Mouse (Mus musculus) MEL (cell line): Measurements from ENCODE around the gene Fam107b. TPM values are rescaled to one million over a fixed set of nuclear protein-coding genes. Genes with fewer than 3 reads are reported as not detected.

Experiments
- DNase-seq: peaks from one replicate; pipeline ENCODE4 v3.0.0; 2011; ENCODE audit warnings: low read depth, low spot score
- H3K27ac ChIP-seq: 2 replicates; pipeline ENCODE4 v1.5.1; 2012; ENCODE audit warnings: low read depth, mild to moderate bottlenecking, control low read depth, low read length, moderate library complexity; ENCODE audit not compliant: control insufficient read depth
- H3K27me3 ChIP-seq, 2 experiments: fragments of 150-350 bp in 1 of 2; sonication (generic) in 1 of 2; 2 replicates each; pipeline ENCODE4 v1.6.1; 2012; ENCODE audit warnings: low read length in 2 of 2, mild to moderate bottlenecking in 2 of 2, improper control_type of control experiment in 1 of 2, moderate library complexity in 1 of 2; ENCODE audit not compliant: insufficient read depth in 2 of 2, control insufficient read depth in 1 of 2
- H3K36me3 ChIP-seq, 2 experiments: 2 replicates each; pipeline ENCODE4 v1.6.1; 2012 to 2014; ENCODE audit warnings: low read length in 2 of 2, improper control_type of control experiment in 1 of 2, inconsistent platforms in 1 of 2, mild to moderate bottlenecking in 1 of 2; ENCODE audit not compliant: insufficient read depth in 2 of 2, control insufficient read depth in 1 of 2
- H3K4me1 ChIP-seq, 2 experiments: fragments of 150-350 bp in 1 of 2; sonication (generic) in 1 of 2; 2 replicates each; pipeline ENCODE4 v1.6.1; 2012; ENCODE audit warnings: low read length in 2 of 2, improper control_type of control experiment in 1 of 2, mild to moderate bottlenecking in 1 of 2; ENCODE audit not compliant: insufficient read depth in 2 of 2, control insufficient read depth in 1 of 2
- H3K4me3 ChIP-seq, 2 experiments: fragments of 150-350 bp in 1 of 2; sonication (generic) in 1 of 2; 2 replicates each; pipeline ENCODE4 v1.5.1; 2012; ENCODE audit warnings: low read depth in 2 of 2, low read length in 2 of 2, mild to moderate bottlenecking in 2 of 2, moderate library complexity in 2 of 2, control low read depth in 1 of 2, improper control_type of control experiment in 1 of 2; ENCODE audit not compliant: control insufficient read depth in 1 of 2, insufficient read depth in 1 of 2
- H3K79me2 ChIP-seq: 2 replicates; pipeline ENCODE4 v1.6.1; 2012; ENCODE audit warnings: mild to moderate bottlenecking, low read length, moderate library complexity; ENCODE audit not compliant: control insufficient read depth, poor library complexity, insufficient read depth
- H3K9ac ChIP-seq: 2 replicates; pipeline ENCODE4 v1.6.1; 2012; ENCODE audit warnings: low read depth, mild to moderate bottlenecking, control low read depth, low read length, moderate library complexity; ENCODE audit not compliant: control insufficient read depth, poor library complexity, severe bottlenecking
- H3K9me3 ChIP-seq: fragments of 150-350 bp; sonication (generic); replicated peaks from 2 replicates; pipeline ENCODE4 v1.6.1; 2012; ENCODE audit warnings: mild to moderate bottlenecking, low read length, improper control_type of control experiment, moderate library complexity; ENCODE audit not compliant: insufficient read depth
- BHLHE40 ChIP-seq: IDR thresholded peaks from 2 replicates; pipeline ENCODE4 v1.6.1; 2012; ENCODE audit warnings: low read depth, mild to moderate bottlenecking, inconsistent platforms, low read length, improper control_type of control experiment, borderline replicate concordance
- CHD1 ChIP-seq: IDR thresholded peaks from 2 replicates; pipeline ENCODE4 v1.6.1; 2012; ENCODE audit warnings: low read depth, mild to moderate bottlenecking, inconsistent platforms, low read length, improper control_type of control experiment
- CHD2 ChIP-seq: IDR thresholded peaks from 2 replicates; pipeline ENCODE4 v1.6.1; 2011; ENCODE audit warnings: low read length, improper control_type of control experiment
- CTCF ChIP-seq, 3 experiments: IDR thresholded peaks in 2 of 3; conservative IDR thresholded peaks in 1 of 3; 2 replicates each; pipeline ENCODE4 v1.5.1; 2011 to 2012; ENCODE audit warnings: low read length in 3 of 3, low read depth in 2 of 3, mild to moderate bottlenecking in 2 of 3, improper control_type of control experiment in 1 of 3, inconsistent platforms in 1 of 3, mixed read lengths in 1 of 3, moderate library complexity in 1 of 3; ENCODE audit not compliant: control insufficient read depth in 1 of 3, insufficient read depth in 1 of 3, poor library complexity in 1 of 3, severe bottlenecking in 1 of 3
- ELF1 ChIP-seq: IDR thresholded peaks from 2 replicates; pipeline ENCODE4 v1.6.1; 2014; ENCODE audit warnings: low read depth, mild to moderate bottlenecking, inconsistent platforms, low read length, improper control_type of control experiment, moderate library complexity
- EP300 ChIP-seq, 2 experiments: IDR thresholded peaks; 2 replicates each; pipeline ENCODE4 v1.6.1; 2011; ENCODE audit warnings: improper control_type of control experiment in 2 of 2, low read length in 2 of 2, low read depth in 1 of 2, mild to moderate bottlenecking in 1 of 2
- ETS1 ChIP-seq: IDR thresholded peaks from 2 replicates; pipeline ENCODE4 v1.6.1; 2012; ENCODE audit warnings: low read depth, mild to moderate bottlenecking, inconsistent platforms, low read length, improper control_type of control experiment, moderate library complexity
- GATA1 ChIP-seq: IDR thresholded peaks from 2 replicates; pipeline ENCODE4 v1.6.1; 2011; ENCODE audit warnings: low read depth, low read length, improper control_type of control experiment
- HCFC1 ChIP-seq: IDR thresholded peaks from 2 replicates; pipeline ENCODE4 v1.6.1; 2012; ENCODE audit warnings: low read depth, mild to moderate bottlenecking, inconsistent platforms, low read length, improper control_type of control experiment, moderate library complexity
- JUND ChIP-seq: IDR thresholded peaks from 2 replicates; pipeline ENCODE4 v1.6.1; 2011; ENCODE audit warnings: low read depth, mild to moderate bottlenecking, improper control_type of control experiment, low read length
- KAT2A ChIP-seq: conservative IDR thresholded peaks from 2 replicates; pipeline ENCODE4 v1.6.1; 2012; ENCODE audit warnings: low read depth, low read length, improper control_type of control experiment, inconsistent platforms
- MAFK ChIP-seq: IDR thresholded peaks from 2 replicates; pipeline ENCODE4 v1.6.1; 2011; ENCODE audit warnings: low read depth, mild to moderate bottlenecking, low read length, improper control_type of control experiment, borderline replicate concordance
- MAX ChIP-seq: IDR thresholded peaks from 2 replicates; pipeline ENCODE4 v1.6.1; 2011; ENCODE audit warnings: low read length, improper control_type of control experiment
- MXI1 ChIP-seq: IDR thresholded peaks from 2 replicates; pipeline ENCODE4 v1.6.1; 2011; ENCODE audit warnings: mild to moderate bottlenecking, low read depth, low read length, improper control_type of control experiment
- MYB ChIP-seq: IDR thresholded peaks from 2 replicates; pipeline ENCODE4 v1.6.1; 2011; ENCODE audit warnings: mild to moderate bottlenecking, low read depth, low read length, improper control_type of control experiment
- MYC ChIP-seq: IDR thresholded peaks from 2 replicates; pipeline ENCODE4 v1.6.1; 2011; ENCODE audit warnings: low read depth, mild to moderate bottlenecking, low read length, improper control_type of control experiment, moderate library complexity
- POLR2A ChIP-seq, 2 experiments: IDR thresholded peaks; 2 replicates each; pipeline ENCODE4 v1.6.1; 2011 to 2012; ENCODE audit warnings: low read length in 2 of 2, mild to moderate bottlenecking in 2 of 2, control low read depth in 1 of 2, improper control_type of control experiment in 1 of 2, low read depth in 1 of 2, moderate library complexity in 1 of 2; ENCODE audit not compliant: control insufficient read depth in 1 of 2, insufficient read depth in 1 of 2, poor library complexity in 1 of 2
- POLR2AphosphoS2 ChIP-seq: IDR thresholded peaks from 2 replicates; pipeline ENCODE4 v1.6.1; 2011; ENCODE audit warnings: low read length, improper control_type of control experiment
- POLR2AphosphoS5 ChIP-seq: IDR thresholded peaks from 2 replicates; pipeline ENCODE4 v1.6.1; 2012; ENCODE audit warnings: low read depth, borderline replicate concordance, mild to moderate bottlenecking, inconsistent platforms, low read length, moderate library complexity, mixed read lengths
- RAD21 ChIP-seq: IDR thresholded peaks from 2 replicates; pipeline ENCODE4 v1.6.1; 2011; ENCODE audit warnings: mild to moderate bottlenecking, low read depth, low read length, improper control_type of control experiment
- RCOR1 ChIP-seq: IDR thresholded peaks from 2 replicates; pipeline ENCODE4 v1.6.1; 2012; ENCODE audit warnings: low read depth, mild to moderate bottlenecking, inconsistent platforms, low read length, improper control_type of control experiment
- SIN3A ChIP-seq: IDR thresholded peaks from 2 replicates; pipeline ENCODE4 v1.6.1; 2012; ENCODE audit warnings: low read length, improper control_type of control experiment, inconsistent platforms
- SMC3 ChIP-seq: IDR thresholded peaks from 2 replicates; pipeline ENCODE4 v1.6.1; 2011; ENCODE audit warnings: low read depth, low read length, improper control_type of control experiment
- TCF12 ChIP-seq: IDR thresholded peaks from 2 replicates; pipeline ENCODE4 v1.6.1; 2014; ENCODE audit warnings: low read depth, mild to moderate bottlenecking, inconsistent platforms, low read length, improper control_type of control experiment, moderate library complexity
- USF1 ChIP-seq: IDR thresholded peaks from 2 replicates; pipeline ENCODE4 v1.6.1; 2014; ENCODE audit warnings: low read depth, mild to moderate bottlenecking, inconsistent platforms, low read length, improper control_type of control experiment, moderate library complexity
- ZC3H11A ChIP-seq: IDR thresholded peaks from 2 replicates; pipeline ENCODE4 v1.6.1; 2012; ENCODE audit warnings: low read depth, mild to moderate bottlenecking, inconsistent platforms, low read length, improper control_type of control experiment
- ZKSCAN1 ChIP-seq: IDR thresholded peaks from 2 replicates; pipeline ENCODE4 v1.6.1; 2012; ENCODE audit warnings: low read depth, mild to moderate bottlenecking, inconsistent platforms, low read length, improper control_type of control experiment, moderate library complexity
- ZMIZ1 ChIP-seq: IDR thresholded peaks from 2 replicates; pipeline ENCODE4 v1.6.1; 2012; ENCODE audit warnings: low read depth, mild to moderate bottlenecking, inconsistent platforms, low read length, improper control_type of control experiment, moderate library complexity
- ZNF384 ChIP-seq: IDR thresholded peaks from 2 replicates; pipeline ENCODE4 v1.6.1; 2012; ENCODE audit warnings: low read depth, mild to moderate bottlenecking, inconsistent platforms, low read length, improper control_type of control experiment
- polyA plus RNA-seq, 2 experiments: library from polyadenylated mRNA; stranded (reverse) in 1 of 2; unstranded in 1 of 2; fragments of >175 nt in 1 of 2; fragments of >200 nt in 1 of 2; gene quantifications; 2 replicates each; pipeline versions ENCODE4 v1.2.1 to v1.2.4; 2012; ENCODE audit warnings: low replicate concordance in 2 of 2, low read depth in 1 of 2; ENCODE audit not compliant: insufficient read length in 2 of 2, insufficient read depth in 1 of 2, missing spikeins in 1 of 2
- total RNA-seq: library from RNA; depleted of rRNA; stranded (reverse); fragments of 300-350 nt; gene quantifications from 2 replicates; pipeline ENCODE4 v1.2.3, GENCODE M21; 2012

The Fam107b gene
- total and polyA plus RNA-seq, 3 experiments: 10.0 to 15.5 TPM; not detected in 1

DNA sequence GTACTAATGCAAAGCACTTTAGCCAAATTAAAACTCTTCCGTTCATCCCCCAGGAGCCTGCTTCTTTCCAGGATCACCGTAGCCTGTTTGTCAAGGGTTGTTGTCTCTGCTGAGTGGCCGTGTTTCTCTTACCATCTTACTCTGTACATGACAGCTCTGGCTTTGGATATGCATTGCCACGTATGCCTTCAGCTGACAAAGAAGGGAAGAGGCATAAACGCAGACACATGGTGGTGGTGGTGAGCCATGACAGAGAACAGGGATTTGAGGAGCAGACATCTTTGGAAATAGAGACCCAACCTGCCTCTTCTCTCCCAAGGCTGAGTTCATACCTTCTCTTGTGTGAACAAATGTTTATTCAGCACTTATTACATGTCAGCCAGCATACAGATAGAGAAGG is 226.3 kb downstream of the Fam107b start:
- no peak overlapping the region for H3K27ac ChIP-seq
- H3K9ac ChIP-seq: no peak overlapping the region
- no peaks in the 10 kb centered on the region for H3K36me3 ChIP-seq
- H3K27me3 ChIP-seq: peaks cover 0 to 2% of the 10 kb centered on the region in 2 experiments; a peak in 2 of 4 replicates
- H3K4me1 ChIP-seq: no peaks in the 10 kb centered on the region
- TF ChIP-seq EP300 (IDR thresholded peaks at IDR 0.05; ENCODE audit: low read depth in 1 of 2, low read length in 2 of 2) (no peak), ZKSCAN1 (no peak), MAX (no peak), SIN3A (no peak)
- TF ChIP-seq, all 39 proteins: peak for 0
- H3K9me3 ChIP-seq: no peaks in the 10 kb centered on the region
- no peaks in the 10 kb centered on the region for H3K79me2 ChIP-seq
- DNase-seq: no peak
- no peak overlapping the region for H3K4me3 ChIP-seq

DNA sequence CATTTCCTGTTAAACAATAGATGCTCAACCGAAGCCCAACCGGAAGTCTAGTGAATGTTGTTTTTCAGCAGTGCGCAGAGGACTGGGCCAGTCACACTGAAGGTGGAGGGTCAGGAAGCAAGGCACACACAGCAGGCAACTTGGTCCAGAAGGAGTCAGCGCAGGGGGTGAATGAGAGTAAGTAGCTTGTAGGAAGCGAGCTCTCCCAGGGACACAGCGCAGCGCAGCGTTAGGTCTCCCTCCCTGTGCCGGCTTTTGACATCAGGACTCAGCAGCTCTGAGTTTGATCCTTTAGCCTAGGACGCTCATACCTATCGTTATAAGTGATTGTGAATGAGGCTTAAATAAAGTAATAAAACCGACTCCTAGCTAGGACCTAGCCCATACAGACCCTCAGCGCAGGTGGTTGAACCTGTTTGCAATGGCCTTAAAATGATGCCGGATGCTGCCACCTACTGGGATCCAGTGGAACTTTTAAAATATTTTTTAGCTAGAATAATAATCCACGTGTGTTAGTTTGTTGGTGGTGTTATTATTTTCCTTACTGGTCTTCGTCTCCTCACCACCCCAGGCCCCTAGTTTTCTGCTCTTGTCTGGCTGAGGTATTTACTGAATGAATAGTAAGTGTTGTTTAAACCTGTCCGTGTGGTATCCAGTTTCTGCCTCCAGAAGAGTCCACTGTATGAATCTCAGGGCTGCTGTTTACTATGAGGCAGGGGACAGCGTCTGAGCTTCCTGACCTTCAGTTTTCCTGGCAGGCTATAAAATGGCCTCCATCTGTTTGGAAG is 229.7 kb downstream of the Fam107b start:
- no peak overlapping the region for H3K9ac ChIP-seq
- no peaks in the 10 kb centered on the region for H3K4me1 ChIP-seq

DNA sequence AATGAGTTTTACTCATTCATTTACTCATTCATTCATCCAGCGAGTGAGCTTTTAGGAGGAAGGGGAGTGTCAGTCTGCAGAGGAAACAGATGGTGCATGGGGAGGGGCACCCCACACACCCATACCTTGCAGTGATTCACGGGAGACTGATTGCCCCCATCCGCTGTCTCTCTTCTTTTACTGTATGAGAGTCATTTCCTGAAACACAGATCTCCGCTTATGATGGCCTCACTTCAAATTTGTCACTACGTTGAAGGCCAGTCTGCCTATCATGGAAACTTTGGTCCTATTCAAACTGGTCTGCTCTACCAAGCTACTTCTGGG is 230.2 kb downstream of the Fam107b start:
- H3K4me3 ChIP-seq: no peak overlapping the region
- DNase-seq: no peak
- H3K9me3 ChIP-seq: no peaks in the 10 kb centered on the region
- H3K79me2 ChIP-seq: no peaks in the 10 kb centered on the region
- no peak for TF ChIP-seq CHD2
- no peak for TF ChIP-seq BHLHE40
- TF ChIP-seq POLR2AphosphoS5: no peak
- no peak for TF ChIP-seq GATA1
- no peak for TF ChIP-seq MAX
- TF ChIP-seq MYB: no peak
- no peak for TF ChIP-seq MAFK
- no peak for TF ChIP-seq POLR2AphosphoS2
- no peak for TF ChIP-seq ZNF384
- no peak for TF ChIP-seq RCOR1
- no peak for TF ChIP-seq ETS1
- TF ChIP-seq MXI1: no peak
- no peak for TF ChIP-seq TCF12
- TF ChIP-seq MYC: no peak
- no peak for TF ChIP-seq SMC3
- TF ChIP-seq ELF1: no peak
- no peak for TF ChIP-seq POLR2A (IDR thresholded peaks at IDR 0.05; ENCODE audit: control insufficient read depth in 1 of 2, insufficient read depth in 1 of 2, low read depth in 1 of 2, low read length in 2 of 2, poor library complexity in 1 of 2)
- no peak for TF ChIP-seq HCFC1
- no peak for TF ChIP-seq ZKSCAN1
- H3K27me3 ChIP-seq: peaks cover 0 to 2% of the 10 kb centered on the region in 2 experiments; a peak in 2 of 4 replicates
- H3K4me1 ChIP-seq: no peaks in the 10 kb centered on the region
- no peaks in the 10 kb centered on the region for H3K36me3 ChIP-seq
- no peak overlapping the region for H3K9ac ChIP-seq
- H3K27ac ChIP-seq: no peak overlapping the region

More for the DNA sequence above, 229.7 kb downstream of the Fam107b start:
- no peak overlapping the region for H3K27ac ChIP-seq
- no peak overlapping the region for H3K4me3 ChIP-seq
- H3K79me2 ChIP-seq: no peaks in the 10 kb centered on the region
- H3K9me3 ChIP-seq: no peaks in the 10 kb centered on the region
- TF ChIP-seq RCOR1 (no peak), EP300 (IDR thresholded peaks at IDR 0.05; ENCODE audit: low read depth in 1 of 2, low read length in 2 of 2) (no peak), MAFK (no peak), ZMIZ1 (no peak), GATA1 (no peak), JUND (no peak), HCFC1 (no peak), SMC3 (peak; percentile 84), USF1 (no peak), KAT2A (no peak), RAD21 (peak; percentile 92), CTCF (IDR thresholded peaks at IDR 0.05 in 2 of 3, conservative IDR thresholded peaks at IDR 0.05 in 1 of 3; ENCODE audit: control insufficient read depth in 1 of 3, insufficient read depth in 1 of 3, low read depth in 2 of 3, low read length in 3 of 3, poor library complexity in 1 of 3, severe bottlenecking in 1 of 3) (peak; percentile 54 to 84 (median 63)), CHD1 (no peak), MYB (no peak), ZC3H11A (peak; percentile 78)
- H3K36me3 ChIP-seq: no peaks in the 10 kb centered on the region
- DNase-seq: peak; percentile 58
- peaks cover 0 to 4% of the 10 kb centered on the region in 2 experiments; a peak in 2 of 4 replicates for H3K27me3 ChIP-seq
